Mouse (Mus musculus) heart, postnatal 36 days (tissue): ENCODE measurements around the gene Ap2a1. TPM values are rescaled to one million over a fixed set of nuclear protein-coding genes. Genes with fewer than 3 reads are reported as not detected.
"Not testable (repeated sequence)": the region's sequence is repeated elsewhere in the genome, so short reads cannot be mapped to it uniquely, and the experiment has no call there.

Experiments
- DNase-seq, 2 experiments: peaks; one replicate each; pipeline ENCODE4 v3.0.0; 2021 to 2022
- intact Hi-C: fragments of 180-260 bp; cut with DNase I; formaldehyde crosslinking; loops from one replicate; pipeline ENCODE4 v1.15.1; 2025
- total RNA-seq, 2 experiments: library from RNA; stranded (reverse); gene quantifications; 2 replicates each; pipeline ENCODE4 v1.2.3; 2021

Gene Ap2a1
- total RNA-seq, 2 experiments from 2014 or later: 69.8 to 72.0 TPM

DNA sequence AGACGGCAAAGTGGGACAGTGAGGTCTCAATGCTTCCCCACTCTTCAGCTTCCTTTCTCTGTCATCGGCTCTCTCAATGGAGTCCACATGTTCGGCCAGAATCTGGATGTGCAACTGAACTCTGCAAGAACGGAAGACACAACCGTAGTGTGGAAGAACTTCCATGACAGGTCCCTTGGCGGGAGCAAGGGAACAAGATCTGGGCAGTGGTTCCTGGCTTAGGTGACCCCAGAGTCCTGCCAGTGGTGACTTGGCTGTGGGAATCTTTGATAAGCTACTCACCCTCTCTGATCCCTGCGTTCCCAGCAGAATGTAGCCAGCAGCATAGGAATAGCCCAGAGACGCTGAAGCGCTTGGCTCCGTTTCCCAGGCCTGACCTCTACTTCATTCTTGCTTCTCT is 32.8 kb downstream of the Ap2a1 start:
- intact Hi-C loops: loop anchor here (5.0 kb wide), 1 partner anchor 39 kb away; the partner anchor contains the start of gene Pnkp
- DNase-seq: peak in 1 of 2 experiments; percentile 39

DNA sequence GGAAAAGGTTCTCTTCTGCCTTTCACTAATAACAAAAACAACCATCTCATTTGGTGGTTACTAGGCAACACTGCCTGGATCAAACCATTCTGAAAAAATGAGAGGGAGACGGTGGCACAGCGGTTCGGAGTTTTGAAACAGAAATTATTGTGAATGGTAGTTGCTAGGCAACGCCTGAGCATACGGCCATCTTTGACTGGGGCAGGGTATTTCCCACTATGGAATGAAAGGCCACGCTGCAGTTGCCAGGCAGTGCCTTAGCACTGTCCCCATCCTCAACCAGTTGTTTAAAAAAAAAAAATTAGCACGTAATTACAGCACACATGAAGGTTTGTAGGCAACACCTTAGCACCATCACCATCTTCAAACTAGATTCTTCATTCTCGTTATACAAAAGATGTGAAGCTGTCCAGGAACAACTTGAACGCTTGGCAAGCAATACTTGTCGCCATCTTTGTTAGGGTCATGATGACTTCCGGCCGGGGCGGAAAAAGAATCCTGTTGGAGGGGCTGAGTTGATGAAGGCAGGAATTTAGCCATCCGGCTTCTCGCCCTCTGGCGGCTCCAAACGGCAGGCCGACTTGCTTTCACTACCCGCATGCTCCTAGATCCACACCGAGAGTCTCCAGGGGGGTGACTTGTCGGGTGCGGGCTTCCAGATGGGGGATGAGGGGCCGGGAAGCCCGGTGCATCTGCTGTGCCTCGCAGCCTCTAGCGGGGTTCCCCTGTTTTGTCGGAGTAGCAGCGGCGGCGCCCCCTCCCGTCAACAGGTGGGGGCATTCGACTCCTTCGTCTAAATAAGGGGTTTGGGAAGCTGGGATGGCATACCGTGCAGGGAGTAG is 33.5 kb downstream of the Ap2a1 start, which contains the start of gene Fuz:
Gene Fuz, plus strand, starts transcription at position 487 of the 842 bp plus-strand sequence.
- intact Hi-C loops: loop anchor here (5.0 kb wide), 1 partner anchor 39 kb away; the partner anchor contains the start of gene Pnkp
- peak; percentile 88 to 90 for DNase-seq

DNA sequence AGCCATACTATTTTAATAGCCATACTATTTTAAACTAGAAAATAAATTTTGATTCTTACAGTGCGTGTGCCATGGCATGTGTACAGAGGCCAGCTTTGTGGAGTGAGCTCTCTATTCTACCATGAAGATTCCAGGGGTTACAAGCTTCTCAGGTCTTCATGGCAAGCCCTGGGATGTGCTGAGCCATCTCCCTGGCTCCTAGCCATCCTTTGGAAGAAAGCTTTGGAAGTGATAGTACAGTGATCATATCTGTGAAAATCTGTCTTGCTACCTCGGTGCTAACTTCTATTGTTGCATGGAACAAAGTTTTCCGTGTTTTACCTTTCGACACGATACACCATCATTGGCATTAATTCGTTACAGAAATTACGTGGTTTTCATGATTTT is 34.1 kb downstream of the Ap2a1 start:
- intact Hi-C loops: loop anchor here (5.0 kb wide), 1 partner anchor 38 kb away; the partner anchor contains the start of gene Pnkp
- no peak for DNase-seq

GRCm38 (mm10) chr7:44894175-44894574 is 35.1 kb downstream of the Ap2a1 start:
- intact Hi-C loops: no loop called here
- DNase-seq: no peak

DNA sequence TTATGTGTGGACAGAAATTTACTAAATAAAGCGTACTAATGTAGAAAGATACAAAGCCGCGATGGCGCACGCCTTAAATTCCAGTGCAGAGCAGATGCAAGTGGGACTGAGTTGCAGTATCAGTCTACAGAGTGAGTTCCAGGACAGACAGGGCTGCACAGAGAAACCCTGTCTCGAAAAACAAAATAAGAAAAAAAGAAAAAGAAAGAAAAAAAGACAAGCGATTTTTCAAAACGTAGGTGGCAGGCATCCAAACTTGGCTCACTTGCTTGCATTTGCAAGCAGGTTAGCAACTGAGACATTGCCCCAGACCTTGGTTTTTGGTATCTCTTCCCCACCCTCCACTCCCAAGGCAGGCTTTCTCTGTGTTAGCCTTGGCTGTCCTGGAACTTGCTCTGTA is 36.1 kb downstream of the Ap2a1 start:
- DNase-seq: no peak

GRCm38 (mm10) chr7:44892276-44892921 is 36.9 kb downstream of the Ap2a1 start, which contains the start of gene Med25:
Gene Med25 (minus strand): TSS chr7:44892712.
- peak; percentile 84 to 93 for DNase-seq
- intact Hi-C loops: no loop called here

More for the DNA sequence above, 36.1 kb downstream of the Ap2a1 start:
- intact Hi-C loops: no loop called here

DNA sequence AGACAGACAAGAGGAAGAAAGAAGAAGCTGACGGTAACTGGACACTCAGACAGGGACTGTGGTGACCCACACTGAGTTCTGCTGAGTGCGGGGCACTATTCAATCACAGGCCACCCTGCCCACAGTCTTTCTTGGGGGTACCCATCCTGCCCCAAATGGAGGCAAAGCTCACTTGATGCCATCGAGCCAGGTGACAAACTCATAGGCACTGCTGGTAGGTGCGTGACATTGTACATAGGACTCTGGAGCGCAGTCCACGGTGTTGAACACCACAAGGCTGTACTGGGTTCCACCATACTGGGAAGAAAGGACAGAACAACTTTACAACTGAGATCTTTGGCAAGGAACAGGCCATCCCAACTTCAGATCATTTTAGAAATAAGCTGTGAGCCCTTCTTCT is 37.7 kb downstream of the Ap2a1 start:
- no peak for DNase-seq
- intact Hi-C loops: no loop called here

GRCm38 (mm10) chr7:44890737-44891136 is 38.6 kb downstream of the Ap2a1 start:
- no peak for DNase-seq
- intact Hi-C loops: no loop called here

- intact Hi-C loops: no loop called here
- no peak for DNase-seq
Observed at GRCm38 (mm10) chr7:44890180-44890579, 39.1 kb downstream of the Ap2a1 start.

- no peak for DNase-seq
- intact Hi-C loops: no loop called here
Observed at GRCm38 (mm10) chr7:44888256-44889105, 40.8 kb downstream of the Ap2a1 start.

- no peak for DNase-seq
- intact Hi-C loops: no loop called here
Observed at GRCm38 (mm10) chr7:44886964-44887363, 42.3 kb downstream of the Ap2a1 start.

DNA sequence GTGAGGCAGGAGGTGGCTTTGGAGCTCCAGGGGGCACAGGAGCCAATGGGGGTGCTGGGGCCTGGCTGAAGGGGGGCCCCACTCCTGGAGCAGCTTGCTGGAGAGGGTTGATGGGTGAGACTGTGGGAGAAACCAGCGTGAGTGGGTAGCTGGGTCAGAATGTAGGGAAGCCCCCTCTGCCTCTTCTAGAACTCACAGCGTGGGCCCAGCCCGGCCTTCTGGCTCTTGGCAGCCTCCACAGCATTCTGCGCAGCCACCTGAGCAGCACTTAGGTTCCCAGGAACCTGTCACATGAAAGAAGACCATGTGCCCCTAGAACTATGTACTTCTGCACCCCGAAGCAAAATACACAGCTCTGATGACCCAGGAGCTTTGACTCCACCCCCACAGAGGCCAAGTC is 44.7 kb downstream of the Ap2a1 start:
- intact Hi-C loops: no loop called here
- DNase-seq: no peak

DNA sequence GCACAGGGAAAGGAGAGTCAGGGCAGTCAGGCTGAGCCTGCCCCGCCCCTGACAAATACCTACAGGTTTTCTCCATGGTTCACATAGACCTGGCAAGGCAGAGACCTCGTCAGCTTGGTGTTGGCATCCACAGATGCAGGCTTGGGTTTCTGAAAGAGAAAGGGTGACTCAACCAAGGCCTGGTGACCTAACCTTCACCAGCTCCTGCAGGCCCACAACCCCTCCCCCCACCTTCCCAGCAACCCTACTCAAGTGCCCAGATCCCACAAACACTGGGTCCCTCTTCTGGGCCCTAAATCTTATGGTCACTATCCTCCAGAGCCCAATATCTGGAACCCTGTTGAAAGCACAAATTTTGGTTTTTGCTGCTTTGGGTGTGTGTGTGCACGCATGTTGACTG is 46.3 kb downstream of the Ap2a1 start:
- no peak for DNase-seq
- intact Hi-C loops: no loop called here

- no peak for DNase-seq
- intact Hi-C loops: no loop called here
Observed at GRCm38 (mm10) chr7:44877833-44878232, 51.5 kb downstream of the Ap2a1 start.

DNA sequence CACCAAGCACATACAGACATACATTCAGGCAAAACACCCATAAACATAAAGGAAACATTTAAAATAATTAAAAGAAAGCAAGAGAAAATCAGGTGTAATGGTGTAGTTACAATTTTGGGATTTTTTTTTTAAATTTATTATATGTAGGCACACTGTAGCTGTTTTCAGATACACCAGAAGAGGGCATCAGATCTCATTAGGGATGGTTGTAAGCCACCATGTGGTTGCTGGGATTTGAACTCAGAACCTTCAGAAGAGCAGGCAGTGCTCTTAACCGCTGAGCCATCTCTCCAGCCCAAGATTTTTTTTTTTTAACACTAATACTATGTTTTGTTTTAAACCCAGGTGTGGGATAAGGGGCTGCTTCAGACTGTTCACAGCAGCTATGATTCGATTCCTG is 57.5 kb downstream of the Ap2a1 start:
- intact Hi-C loops, DNase-seq: not testable (repeated sequence)

- intact Hi-C loops: no loop called here
- no peak for DNase-seq
Observed at GRCm38 (mm10) chr7:44871181-44871580, 58.1 kb downstream of the Ap2a1 start.

DNA sequence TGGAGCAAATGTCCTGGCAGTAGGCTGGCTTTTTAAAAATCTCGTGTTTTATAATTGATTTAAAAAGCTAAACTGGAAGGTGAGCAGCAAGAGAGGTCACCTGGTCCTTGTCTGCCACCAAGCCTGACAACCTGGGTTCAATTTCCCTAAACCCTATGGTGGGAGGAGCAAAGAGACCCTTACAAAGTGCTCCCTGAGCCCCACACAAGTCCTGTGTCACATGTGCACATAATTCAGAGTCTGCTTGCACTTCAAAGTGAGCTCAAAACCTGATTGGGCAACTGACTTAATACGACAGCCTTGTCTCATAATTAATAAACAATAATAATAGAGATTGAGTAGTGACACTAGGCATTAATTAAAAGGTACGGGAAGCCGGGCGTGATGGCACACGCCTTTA is 58.7 kb downstream of the Ap2a1 start:
- intact Hi-C loops: no loop called here
- no peak for DNase-seq

DNA sequence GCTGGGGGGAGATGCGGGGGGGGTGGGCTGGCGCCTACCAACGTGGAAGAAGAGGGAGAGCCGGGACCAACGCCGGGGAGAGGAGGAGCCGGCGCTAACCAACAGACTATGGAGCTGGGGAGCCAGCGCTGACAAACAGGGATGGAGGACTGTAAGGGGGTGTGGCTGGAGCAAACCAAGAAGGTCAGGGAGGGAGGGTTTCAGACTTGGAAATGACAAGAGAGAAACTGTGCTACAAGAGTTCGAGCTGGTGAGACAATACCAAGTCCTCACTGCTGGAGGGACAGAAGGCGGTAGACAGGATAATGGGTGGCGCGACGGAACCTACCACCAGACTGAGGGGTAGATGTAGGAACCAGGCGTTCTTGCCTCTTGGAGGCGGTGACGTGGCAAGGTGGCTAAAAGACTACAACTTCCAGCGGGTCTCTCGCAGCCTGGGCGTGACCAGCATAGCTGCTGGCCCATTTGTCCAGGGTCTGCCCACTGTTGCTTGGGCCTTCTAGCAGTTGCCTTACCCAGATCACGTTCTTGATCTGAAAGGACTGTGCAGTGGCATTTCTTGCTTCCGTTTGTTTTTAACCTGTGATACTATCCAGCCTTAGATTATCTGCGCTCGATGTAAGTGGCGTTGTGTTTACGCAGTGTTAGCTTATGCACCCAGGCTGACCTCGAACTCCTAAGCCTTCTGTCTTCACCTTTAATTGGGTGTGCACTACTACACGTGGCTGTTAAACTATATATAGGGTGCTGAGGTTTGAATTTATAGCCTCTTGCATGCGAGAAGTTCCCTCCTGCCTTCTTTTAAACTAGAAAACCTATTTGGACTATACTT is 59.4 kb downstream of the Ap2a1 start, which contains the start of gene Ptov1:
Gene Ptov1, minus strand, starts transcription at position 92 of the 832 bp plus-strand sequence.
- intact Hi-C loops: loop anchor here (2.0 kb wide), 1 partner anchor 15 kb away; no protein-coding TSS in a partner anchor
- peak; percentile 85 to 90 for DNase-seq

DNA sequence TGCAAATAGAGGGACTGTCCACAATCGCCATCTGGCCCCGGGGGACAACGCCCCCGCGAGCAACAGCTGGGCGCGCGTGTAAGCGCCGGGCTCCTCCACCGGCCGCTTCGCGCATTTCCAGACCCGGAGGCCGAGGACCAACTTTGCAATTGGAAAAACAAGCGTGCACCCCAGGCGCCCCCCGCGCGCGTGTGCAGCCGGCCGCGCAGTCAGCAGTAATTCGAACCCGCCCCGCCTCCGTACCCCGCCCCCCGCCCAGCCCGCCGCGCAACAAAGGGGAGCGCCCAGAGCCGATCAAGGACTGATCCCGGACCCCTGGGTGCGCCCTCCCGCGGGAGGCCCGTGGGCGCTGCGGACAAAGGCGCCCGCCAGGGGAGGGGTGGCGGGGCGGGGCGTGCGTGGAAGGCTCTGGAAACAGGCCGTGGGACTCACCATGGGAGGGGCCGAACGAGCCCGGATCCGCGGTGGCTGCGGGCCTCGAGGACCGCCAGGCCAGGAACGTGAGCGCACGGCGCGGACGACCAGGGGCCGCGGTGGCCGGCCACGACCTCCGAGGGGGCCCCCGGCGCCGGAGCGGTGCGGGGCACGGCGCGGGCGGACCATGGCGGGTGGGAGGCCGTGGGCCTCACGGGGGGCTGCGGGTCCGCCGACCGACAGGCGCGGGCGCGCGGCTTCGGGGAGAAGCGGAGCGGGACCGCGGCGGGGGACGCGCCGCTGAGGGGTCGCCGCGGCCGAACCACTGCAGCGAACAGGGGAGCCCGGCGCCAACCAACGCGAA is 60.2 kb downstream of the Ap2a1 start:
- peak; percentile 71 to 80 for DNase-seq
- intact Hi-C loops: loop anchor here (2.0 kb wide), 1 partner anchor 14 kb away; no protein-coding TSS in a partner anchor
